Mouse (Mus musculus) erythroblast, embryonic 14.5 days (primary cell): ENCODE measurements around the gene Batf3.

Experiments
- GATA1 ChIP-seq: IDR thresholded peaks from 2 replicates; pipeline ENCODE4 v1.6.1; 2012; ENCODE audit warnings: low read length, inconsistent platforms, mixed read lengths
- TAL1 ChIP-seq: IDR thresholded peaks from 3 replicates; pipeline ENCODE4 v1.6.1; 2012; ENCODE audit warnings: low read length, inconsistent platforms, mixed read lengths

GRCm38 (mm10) chr1:191092050-191092449, 5.6 kb upstream of the Batf3 start:
- TF ChIP-seq TAL1: no peak
- no peak for TF ChIP-seq GATA1
